Mouse (Mus musculus) layer of hippocampus, adult 9-11 months (tissue): ENCODE measurements around the gene Klra9.
"Not testable (repeated sequence)": the region's sequence is repeated elsewhere in the genome, so short reads cannot be mapped to it uniquely, and the experiment has no call there.

Experiments used
- DNase-seq: peaks from one replicate; pipeline ENCODE4 v3.0.0; 2022

Gene Klra9

DNA sequence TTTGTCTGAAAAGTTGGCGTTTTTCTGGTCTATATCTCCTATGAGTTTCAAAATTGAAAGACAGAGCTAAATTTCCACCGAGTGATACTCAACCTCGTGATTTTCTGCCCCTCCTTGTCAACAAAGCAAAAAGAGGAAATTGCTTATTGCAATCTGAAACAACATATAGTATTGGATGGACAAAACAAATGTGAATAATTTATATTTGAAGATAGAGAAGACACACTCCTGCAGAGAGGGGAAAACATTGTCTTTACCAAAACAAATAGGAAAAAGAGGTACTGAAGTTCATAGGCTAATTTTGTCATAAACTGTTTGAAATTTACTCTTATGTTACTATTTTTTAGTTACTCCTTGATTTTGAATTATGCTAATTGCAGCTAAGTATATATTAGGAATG, at the start of gene Klra9:
Gene Klra9, minus strand, starts transcription at position 101 of the 400 bp plus-strand sequence.
- DNase-seq, result not testable (repeated sequence)

DNA sequence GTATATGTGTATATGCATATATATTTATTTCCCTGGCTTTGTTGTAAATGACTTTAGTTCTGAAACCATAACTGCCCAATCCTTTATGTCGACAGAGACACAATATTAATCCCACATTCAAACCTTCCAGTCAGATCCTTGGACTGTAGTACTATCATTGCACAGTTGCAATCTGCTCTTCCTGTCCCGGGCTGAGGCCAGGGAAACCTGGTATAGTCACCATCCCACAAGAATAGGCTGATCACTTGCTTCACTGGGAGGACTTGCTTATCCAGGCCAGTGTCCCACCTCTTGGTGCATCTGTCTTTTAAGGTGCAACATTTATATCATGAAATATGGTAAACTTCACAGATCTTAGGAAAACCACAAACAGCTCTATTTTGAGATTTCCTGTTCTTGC, 44.6 kb upstream of the Klra9 start:
- DNase-seq, result no peak

DNA sequence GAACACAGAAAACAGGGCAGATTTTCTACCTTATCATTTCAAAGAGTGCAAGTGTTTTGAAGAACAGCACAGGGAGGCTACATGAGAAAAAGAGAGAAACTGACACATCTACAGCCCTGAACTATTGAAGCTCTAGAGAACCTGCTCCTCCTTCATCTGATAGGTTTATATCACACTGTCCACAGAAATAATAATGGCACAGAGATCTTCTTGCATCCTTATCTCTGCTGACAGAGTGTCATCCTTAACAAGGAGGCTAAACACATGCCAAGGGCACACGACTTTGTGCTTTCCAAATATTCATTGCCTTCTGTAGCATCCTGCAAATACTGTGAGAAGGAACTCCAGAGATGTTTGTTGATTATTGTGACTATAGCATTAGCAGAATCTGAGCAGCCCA, 43.7 kb upstream of the Klra9 start:
- no peak for DNase-seq

DNA sequence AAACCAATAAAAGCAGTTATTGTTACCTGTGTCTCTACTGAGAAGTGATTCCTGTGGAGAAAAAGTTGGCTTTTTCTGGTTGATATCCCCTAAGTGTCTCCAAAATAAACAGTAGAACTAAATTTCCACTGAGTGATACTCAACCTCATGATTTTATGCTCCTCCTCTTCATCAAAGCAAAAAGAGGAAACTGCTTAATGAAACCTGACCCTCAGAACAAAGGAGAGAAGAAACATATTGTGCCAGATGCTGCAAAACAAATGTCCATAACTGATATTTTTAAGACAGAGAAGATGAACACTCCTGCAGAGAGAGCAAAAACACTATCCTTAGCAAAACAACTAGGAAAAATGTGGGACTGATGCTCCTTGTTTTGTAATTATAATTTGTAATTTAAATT, 40.3 kb upstream of the Klra9 start, which contains the start of gene Klra7:
Gene Klra7, minus strand, starts transcription at position 101 of the 400 bp plus-strand sequence.
- DNase-seq, result no peak

DNA sequence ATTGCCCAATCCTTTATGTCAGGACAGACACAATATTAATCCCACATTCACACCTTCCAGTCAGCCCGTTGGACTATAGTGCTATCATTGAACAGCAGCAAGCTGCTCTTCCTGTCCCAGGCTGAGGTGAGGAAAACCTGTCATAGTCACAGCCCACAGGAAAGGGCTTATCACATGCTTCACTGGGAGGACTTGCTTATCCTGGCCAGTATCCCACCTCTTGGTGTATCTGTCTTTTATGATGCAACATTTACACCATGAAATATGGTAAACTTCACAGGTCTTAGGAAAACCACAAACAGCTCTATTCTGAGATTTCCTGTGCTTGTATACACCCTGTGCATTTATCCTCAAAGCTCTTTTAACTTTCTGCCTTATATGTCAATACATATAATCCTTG, 4.5 kb upstream of the Klra9 start:
- not testable (repeated sequence) for DNase-seq

DNA sequence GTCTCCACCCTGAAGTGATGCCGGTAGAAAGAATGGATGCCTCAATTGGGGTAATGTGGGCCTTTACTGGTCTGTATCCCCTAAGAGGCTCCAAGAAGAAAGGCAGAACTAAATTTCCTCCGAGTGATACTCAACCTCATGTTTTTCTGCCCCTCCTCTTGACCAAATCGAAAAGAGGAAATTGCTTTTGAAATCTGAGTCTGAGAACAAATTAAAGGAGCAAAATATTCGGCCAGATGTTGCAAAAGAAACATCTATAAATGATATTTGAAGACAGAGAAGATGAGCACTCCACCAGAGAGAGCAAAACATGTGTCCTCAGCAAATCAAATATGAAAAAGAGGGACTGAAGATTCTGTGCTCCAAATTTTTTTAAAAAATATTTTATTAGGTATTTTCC, 63.1 kb downstream of the Klra9 start, which contains the start of gene Klra8:
Gene Klra8, minus strand, starts transcription at position 101 of the 400 bp plus-strand sequence.
- not testable (repeated sequence) for DNase-seq
